Mouse (Mus musculus): Measurements from ENCODE around the gene Bik.
"Not testable (repeated sequence)": the region's sequence is repeated elsewhere in the genome, so short reads cannot be mapped to it uniquely, and the experiment has no call there.

The Bik gene

DNA sequence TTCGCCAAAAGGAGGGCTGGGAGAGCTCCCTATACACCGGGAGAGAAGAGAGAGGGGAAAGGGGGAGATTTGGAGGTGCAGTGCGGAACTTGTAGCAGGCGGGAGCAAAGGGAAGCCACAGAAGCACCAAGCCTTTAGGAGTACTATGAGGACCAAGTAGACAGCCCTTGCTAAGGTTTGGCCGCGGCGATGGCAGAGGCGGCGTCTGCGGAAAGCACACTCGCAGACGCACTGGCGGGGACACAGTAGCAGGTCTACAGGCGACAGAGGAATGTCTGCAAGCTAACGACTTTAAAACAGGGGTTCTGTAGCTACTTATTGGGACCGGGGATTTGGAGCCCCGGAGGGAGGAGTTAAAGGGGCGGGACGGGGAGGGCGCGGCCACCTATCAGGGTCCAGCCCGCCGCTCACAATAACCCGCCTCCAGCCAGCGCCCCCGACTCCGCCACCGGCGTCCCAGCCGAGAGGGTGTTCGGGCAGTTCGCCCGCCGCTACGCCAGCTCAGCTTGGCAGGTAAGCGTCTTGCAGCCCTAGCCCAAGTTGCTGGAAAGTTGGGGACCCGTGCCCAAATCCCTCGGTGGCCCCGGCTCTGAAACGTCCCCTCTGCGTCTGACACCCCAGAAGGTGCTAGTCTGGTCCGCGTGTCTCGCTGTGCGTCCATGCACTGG, at the start of gene Bik:
TSS of gene Bik (plus strand) at position 439 of the 668 bp plus-strand sequence.
- DNase-seq (ENCODE audit: low read depth, low spot score): no peak

DNA sequence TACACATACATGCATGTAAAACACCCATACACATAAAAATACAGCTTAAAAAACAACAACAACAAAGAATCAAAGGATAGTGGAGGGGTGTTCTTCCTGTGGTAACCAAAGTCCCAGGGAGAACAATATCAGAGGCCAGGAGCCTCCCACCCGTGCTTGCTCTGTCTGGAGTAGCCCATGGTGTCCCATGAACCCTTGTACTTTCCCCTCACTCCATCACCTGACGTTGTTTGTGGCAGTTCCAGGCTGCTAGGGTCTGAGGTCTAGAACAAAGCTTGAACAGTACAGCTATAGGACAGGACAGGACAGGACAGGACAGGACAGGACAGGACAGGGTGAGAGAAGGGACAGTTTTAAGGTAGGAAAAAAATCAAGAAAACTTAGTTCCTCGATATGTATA, 48.6 kb upstream of the Bik start:
- DNase-seq (ENCODE audit: low read depth, low spot score): no peak

DNA sequence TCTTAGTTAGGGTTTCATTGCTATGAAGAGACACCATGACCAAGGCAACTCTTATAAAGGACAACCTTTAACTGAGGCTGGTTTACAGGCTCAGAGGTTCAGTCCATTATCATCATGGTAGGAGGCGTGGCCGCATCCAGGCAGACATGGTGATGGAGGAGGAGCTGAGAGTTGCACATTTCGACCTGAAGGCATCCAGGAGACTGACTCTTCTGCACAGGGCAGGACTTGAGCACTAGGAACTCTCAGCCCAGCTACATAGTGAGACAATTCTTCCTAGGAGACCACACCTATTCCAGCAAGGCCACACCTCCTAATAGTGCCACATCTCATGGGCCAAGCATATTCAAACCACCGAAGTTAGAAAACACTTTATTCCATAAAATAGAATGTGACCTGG, 46.8 kb upstream of the Bik start:
- no peak for DNase-seq (ENCODE audit: low read depth, low spot score)

DNA sequence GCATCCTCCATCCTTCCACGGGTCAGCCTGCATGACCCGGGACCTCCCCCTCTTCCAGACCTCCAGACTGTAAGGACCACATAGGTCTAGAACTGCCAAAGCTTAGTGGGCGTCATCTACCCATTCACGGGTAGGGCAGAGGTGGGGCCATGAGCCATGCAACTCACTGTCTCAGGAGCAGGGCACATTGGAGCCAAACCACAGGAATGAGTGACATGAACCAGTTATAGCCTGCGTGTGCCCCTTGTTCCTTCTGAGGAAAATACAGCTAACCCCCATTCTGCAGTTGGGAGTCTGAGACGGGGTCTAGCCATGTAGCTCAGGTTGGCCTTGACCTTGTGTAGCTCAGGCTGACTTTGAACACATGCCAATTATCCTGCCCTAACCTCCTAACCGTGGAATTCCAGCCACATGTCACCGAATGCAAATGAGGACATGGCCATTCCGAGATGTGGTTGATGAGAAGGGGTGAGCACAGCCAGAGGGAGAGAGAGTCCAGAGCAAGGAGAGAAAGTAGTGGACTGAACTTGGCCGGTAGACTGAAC, 45.4 kb upstream of the Bik start:
- peak; percentile 77 for DNase-seq (ENCODE audit: low read depth, low spot score)

DNA sequence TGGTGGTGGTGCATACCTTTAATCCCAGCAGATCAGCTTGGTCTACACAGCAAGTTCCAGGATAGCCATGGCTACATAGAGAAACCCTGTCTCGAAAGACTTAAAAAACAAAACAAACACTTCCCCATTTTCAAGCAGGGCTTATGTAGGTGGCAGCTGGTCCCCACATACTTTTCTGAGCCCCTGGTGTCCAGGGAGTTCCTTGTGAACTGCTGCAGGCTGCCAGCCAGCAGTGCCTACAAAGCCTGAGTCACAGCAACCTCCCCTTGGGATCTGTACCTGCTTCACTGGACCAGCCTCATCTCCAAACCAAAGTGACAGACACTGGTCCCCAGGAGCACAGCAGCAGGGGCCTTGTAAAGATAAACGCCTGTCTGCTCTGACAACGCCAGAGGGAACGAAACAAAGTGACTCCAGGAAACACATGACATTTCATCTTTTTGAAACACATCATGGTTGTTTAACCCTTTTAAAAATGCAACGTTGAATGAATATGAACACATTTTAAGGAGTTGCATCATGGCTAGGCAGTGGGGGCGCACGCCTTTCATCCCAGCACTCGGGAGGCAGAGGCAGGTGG, 43.9 kb upstream of the Bik start:
- DNase-seq (ENCODE audit: low read depth, low spot score): peak; percentile 44

DNA sequence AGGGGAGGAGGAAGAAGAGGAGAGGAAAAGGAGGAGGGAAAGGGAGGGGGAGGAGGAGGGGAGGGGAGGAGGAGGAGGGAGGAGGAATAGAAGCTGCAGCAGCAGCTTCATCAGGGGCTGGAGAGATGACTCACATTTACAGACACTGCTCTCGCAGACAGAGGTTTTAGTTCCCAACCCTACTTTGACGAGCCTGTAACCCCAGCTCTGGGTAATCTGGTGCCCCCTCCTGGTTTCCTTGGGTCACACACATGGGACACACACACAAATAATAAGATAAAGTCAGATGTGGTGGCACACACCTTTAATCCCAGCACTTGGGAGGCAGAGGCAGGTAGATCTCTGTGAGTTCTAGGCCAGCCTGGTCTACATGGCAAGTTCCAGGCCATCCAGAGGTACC, 43.2 kb upstream of the Bik start:
- peak; percentile 89 for DNase-seq (ENCODE audit: low read depth, low spot score)

DNA sequence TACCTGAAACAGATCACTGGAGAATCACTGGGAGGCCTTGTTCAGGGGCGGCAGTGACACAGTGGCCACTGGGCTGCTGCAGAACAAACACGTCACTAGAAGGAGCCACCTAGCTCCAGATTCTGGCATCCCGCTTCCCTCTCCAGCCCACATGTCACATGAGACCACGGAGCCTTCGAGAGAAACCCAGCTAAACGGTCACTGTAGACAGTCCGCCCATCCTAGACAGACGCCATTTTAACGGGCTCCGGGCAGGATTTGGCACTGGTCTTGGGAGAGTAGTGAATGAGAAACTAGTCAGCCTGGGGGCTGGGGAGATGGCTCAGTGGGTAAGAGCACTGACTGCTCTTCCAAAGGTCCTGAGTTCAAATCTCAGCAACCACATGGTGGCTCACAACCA, 42.4 kb upstream of the Bik start:
- DNase-seq (ENCODE audit: low read depth, low spot score): no peak

DNA sequence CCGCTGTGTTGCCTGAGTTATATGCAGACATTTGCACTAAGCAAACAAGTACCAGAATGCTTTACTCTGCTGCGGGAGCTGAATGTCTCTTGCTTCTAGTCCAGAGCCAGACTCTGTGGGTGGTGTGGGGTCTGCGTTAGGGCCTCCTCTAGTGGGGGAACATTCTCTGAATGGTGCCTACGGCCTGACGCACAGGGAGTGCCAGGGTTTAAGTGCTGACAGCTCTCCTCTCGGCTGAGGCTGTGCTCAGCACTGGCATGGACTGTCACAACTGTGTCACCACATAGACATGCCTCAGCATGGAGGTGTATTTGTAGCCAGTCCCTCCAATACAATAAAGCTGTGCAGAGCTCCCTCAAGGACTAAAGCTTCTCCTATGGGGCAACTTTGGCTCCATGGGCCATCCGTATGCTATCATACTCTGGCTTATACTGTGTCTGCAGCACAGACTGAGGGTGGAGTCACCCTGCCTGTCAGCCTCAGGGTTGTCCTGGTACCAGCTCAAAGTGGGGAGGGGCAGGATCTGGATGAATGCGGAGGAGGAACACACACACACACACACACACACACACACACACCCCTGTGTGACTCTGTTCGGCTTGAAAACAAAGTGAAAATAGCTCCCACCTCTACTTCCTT, 39.1 kb upstream of the Bik start:
- no peak for DNase-seq (ENCODE audit: low read depth, low spot score)

DNA sequence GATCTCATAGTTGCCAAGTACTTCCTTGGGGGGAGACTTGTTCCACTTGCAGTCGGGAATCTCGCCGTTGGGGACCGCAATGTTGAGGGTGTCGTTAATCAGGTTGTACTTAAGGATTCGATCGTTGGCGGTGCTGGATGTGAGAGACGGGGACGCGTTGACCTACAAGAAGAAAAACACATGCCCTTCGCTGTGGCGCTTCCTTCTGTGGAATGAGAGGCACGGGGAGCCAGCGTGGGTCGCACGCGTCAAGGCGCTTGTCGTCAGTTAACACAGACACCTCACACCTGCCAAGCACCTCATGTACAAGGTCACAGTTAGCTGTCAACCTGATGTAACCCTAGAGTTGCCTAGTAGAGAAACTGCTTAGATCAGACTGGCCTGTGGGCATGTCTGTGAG, 37.2 kb upstream of the Bik start:
- DNase-seq (ENCODE audit: low read depth, low spot score): no peak

DNA sequence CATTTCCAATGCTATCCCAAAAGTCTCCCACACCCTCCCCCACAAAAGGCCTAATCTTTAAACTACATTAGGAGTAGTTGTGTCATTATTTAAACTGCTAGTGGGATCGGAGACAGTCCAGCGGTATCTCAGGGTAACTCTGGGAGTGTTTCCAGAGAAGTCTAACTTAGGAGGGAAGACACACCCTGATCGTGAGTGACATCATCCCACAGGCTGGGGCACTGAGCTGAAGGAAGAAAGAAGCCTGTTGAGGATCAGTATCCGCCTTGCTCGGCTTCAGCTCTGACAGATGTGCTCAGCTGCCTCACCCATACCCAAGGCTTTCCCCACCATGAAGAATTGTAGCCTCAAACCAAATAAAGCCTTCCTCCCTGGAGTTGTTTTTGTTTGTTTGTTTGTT, 34.8 kb upstream of the Bik start:
- DNase-seq (ENCODE audit: low read depth, low spot score): peak; percentile 36

DNA sequence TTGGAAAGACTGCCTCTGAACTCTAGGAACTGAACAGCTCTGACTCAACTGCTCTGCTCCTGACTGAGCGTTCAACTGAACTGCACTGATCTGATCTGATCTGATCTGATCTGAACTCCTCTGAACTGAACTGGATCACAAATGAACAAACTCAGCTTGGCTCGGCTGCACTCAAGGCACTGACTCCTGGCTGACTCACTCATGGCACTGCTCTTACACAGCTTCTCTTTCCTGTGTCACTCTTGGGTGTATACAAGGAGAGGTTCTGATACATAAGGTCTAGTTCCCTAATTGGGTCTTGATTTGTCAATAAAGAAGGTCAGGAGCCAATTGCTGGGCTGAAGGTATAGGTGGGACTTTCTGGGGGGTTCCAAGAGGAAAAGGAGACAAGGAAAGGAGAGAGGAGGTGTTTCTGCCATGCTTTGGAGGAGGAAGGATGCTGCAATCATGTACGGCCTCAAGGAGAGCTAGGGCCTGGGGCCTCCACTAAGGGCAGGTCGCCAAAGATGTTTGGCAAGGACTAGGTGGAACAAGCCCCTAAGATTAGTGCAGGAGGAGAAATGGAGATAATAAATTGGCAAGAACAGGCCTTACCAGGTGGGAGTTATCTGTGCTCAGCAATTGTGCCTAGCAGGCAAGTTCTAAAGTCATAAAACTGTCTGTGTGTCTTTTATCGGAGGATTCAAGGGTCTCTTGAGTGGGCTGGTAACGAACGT, 32.6 kb upstream of the Bik start:
- no peak for DNase-seq (ENCODE audit: low read depth, low spot score)

DNA sequence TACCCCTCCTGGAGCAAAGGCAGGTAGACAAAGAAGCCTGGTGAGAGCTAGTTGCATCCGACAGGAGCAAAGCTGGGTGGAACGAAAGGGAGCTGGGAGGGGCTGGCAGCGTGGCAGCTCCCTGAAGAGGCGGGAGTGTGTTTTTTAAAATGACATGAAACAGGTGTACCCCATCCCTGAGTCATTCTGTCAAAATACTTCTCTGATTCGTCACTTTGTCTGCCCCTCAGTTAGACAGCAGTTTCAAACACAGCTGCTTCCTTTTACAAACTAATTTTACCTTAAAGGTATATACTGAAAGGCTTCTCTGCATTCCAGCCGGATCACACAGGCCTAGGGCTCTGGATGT, 32.1 kb upstream of the Bik start:
- no peak for DNase-seq (ENCODE audit: low read depth, low spot score)

DNA sequence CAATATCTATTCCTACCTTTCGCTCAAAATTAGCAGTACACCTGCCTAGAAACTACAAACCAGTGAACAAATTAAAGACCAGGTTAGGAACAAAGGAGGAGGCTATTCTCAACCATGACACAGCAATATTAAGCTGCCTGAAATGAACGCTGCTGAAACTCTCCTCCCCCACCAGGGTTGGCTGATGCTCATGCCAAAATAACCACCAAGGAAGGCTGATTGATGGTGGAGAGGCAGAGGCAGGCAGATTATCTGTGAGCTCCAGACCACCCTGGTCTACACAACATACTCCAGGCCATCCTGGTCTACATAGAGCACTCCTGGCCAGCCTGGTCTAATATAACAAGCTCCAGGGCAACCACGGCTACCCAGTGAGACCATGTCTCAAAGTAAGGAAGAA, 31.5 kb upstream of the Bik start:
- no peak for DNase-seq (ENCODE audit: low read depth, low spot score)

DNA sequence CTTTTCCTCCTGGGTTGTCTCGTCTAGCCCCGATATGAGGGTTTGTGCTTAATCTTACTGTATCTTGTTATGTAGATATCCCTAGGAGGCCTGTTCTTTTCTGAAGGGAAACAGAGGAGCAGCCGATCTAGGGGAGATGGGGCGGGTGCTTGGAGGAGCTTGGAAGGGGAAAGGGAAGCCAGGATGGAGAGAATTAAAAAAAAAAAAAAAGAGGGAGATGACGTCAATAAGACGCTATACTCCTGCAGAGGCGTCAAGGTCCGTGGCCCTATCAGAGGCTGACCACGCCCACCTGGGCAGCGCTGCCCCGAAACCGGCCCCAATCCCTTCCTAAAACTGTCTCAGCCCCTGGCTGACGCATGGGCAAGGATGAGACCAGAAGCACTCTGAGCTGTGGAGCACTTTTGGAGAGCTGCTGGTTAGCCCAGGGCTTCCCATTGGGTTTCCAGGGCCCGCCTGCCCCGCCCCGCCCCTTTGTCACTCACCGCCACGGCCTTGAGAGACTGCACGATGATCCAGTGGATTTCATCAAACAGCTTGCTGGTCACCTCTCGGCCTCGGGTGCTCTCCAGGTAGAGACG, 30.8 kb upstream of the Bik start:
- DNase-seq (ENCODE audit: low read depth, low spot score): no peak

DNA sequence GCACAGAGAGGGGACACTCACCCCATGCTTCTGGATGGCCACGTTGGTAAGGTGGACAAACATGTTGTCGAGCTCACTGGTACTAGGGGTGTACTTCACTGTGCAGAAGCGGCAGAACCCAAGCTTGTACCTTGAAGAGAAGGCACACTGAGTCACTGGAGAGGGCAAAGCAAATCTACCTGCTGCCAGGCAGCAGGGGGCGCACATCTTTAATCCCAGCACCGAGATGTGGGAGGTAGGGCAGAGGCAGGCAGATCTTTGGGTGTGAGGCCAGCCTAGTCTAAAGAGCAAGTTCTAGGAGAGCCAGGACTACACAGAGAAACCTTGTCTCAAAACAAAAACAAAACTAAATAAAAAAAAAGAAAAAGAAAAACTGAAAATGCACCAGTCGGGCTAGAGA, 29.4 kb upstream of the Bik start:
- DNase-seq (ENCODE audit: low read depth, low spot score): no peak

DNA sequence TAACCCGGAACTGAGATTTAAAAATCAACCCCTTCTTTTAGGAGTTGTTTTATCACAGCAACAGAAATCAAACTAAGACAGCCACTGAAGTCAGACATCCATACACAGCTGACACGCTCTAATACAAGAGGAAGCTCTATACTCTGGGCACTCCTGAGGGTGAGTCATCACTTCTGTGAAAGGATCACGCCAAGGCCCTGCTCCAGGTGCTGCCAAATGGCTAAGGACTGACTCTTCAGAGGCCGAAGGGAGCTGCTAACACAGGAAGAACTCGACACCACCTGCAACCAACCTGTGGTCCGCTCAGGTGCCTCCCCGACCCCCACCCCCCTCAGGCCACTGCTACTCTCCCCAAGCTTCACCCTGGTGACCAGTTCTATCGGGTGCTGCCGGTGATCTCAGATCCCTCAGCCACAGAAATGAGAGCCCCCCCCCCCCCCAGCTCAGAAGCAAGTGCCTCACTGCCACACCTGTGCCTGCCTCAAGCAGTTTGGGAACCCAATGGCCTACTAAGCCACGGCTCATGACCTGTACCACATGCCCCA, 27.4 kb upstream of the Bik start:
- DNase-seq (ENCODE audit: low read depth, low spot score): peak; percentile 52

DNA sequence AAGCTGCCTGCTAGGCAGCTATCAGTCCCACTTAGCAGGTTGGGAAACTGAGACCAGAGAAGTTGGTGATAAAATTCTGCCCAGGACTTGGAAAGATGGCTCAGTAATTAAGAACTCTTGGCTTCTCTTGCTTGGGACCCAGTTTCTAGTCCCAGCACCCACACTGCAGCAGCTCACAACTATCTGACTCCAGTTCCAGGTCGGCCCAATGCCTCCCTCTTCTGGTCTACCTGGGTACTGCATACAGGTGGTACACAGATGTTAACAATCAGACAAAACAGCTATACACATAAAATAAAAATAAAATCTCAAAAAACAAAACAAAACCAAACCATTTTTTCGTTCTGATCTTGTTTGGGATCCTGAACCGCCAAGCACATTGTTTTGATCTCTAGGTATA, 26.3 kb upstream of the Bik start:
- DNase-seq (ENCODE audit: low read depth, low spot score): peak; percentile 50

DNA sequence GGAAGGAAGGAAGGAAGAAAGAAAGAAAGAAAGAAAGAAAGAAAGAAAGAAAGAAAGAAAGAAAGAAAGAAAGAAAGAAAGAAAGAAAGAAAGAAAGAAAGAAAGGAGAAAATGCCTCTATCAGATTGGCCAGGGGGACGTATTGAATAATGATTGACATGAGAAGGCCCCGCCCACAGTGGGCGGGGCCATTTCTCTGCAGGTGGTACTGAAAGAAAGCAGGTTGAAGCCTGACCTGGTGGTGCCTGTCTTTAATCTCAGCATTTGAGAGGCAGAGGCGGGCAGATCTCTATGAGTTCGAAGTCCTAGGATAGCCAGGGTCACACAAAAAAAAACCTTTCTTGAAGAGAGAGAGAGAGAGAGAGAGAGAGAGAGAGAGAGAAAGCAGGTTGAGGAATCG, 25.2 kb upstream of the Bik start:
- not testable (repeated sequence) for DNase-seq (ENCODE audit: low read depth, low spot score)

DNA sequence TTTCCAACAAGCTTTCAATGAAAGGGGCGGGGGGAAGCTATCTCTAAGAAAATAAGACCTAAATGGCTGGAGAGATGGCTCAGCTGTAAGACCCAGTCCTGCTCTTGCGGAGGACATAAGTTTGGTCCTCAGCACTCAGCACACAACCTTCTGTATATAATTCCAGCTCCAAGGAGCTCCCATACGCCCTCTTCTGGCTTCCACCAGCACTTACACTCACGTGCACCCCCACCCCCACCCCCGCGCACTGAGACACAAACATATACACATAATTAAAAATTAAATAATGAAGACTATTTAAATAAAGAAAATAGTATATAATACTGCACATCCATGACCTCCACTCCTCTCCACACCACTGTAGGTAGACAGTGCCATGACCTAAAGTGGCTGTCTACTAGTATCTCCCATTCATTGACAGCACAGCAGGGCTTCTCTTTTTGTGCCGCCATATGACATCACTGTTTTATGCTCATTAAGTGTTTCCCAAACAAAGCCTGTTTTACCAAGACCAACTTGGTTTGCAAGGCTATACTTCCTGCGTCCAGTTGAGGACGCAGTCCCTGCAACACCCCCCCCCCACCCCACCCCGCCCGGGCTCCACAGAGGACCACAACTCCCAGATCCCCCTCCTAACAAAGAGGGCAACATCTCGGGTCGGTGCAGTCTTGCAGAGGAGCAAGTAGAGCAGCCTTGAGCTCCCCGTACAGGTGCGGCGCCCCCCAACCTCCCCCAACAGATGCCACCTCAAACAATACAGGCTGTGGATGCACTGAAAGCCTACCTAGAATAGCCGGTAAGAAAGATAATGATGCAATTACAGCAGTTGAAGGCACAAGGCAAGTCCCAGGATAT, 16.5 kb upstream of the Bik start:
- DNase-seq (ENCODE audit: low read depth, low spot score): no peak

DNA sequence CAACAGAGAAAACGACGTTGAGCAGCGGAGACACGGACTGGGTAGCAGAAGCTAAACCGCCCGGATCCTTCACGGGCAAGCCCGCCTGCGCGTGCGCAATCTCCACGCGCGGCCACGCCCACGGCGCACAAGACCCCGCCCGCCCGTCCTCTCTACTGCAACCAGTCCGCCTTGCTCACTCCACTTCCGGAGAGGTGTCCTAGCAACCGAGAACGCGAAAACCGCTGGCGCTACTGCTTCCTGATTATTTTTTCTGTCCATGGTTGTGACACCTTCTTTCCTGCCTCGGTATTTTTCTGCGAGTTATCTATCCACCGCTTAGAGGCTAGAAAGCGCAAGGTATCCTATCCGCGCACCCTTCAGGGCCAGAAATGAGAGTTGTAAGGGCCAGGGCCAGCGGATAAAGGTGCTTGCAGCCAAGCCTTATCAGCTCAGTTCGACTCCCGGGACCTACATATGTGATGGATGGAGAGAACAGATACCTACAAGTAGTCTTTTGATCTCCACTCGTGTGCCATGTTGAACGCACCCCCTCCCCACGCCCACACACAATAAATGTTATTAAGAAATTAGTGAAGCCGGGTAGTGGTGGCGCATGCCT, 15.8 kb upstream of the Bik start, which contains the start of gene Ttll1:
TSS of gene Ttll1 (minus strand) at position 89 of the 601 bp plus-strand sequence.
- DNase-seq (ENCODE audit: low read depth, low spot score): peak; percentile 93

Measured in 3T3-L1 (cell line).